Mouse (Mus musculus) neural tube, embryonic 11.5 days (tissue): ENCODE data around the gene Mrpl57. TPM values are rescaled to one million over a fixed set of nuclear protein-coding genes. Genes with fewer than 3 reads are reported as not detected.
"Not testable (repeated sequence)": the region's sequence is repeated elsewhere in the genome, so short reads cannot be mapped to it uniquely, and the experiment has no call there.

ENCODE experiments used
- ATAC-seq: fragments of 200-750 bp; cut with Nextera tagmentation; 2 replicates; pipeline ENCODE4 v1.8.0; 2017; ENCODE audit warnings: moderate number of reproducible peaks, mild to moderate bottlenecking, moderate TSS enrichment, moderate library complexity; ENCODE audit not compliant: insufficient read depth, low FRiP score, low TSS enrichment
- DNase-seq: peaks from one replicate; pipeline ENCODE4 v3.0.0-alpha.2; 2015; ENCODE audit warnings: low spot score
- H3K27ac ChIP-seq: fragments of 300-500 bp; sonication (generic); 2 replicates; pipeline ENCODE4 v1.5.1; 2014; ENCODE audit warnings: low read depth, mild to moderate bottlenecking, low read length
- H3K27me3 ChIP-seq: fragments of 300-500 bp; sonication (generic); 2 replicates; pipeline ENCODE4 v1.6.1; 2014; ENCODE audit warnings: mild to moderate bottlenecking, low read length, mixed read lengths; ENCODE audit not compliant: control insufficient read depth, insufficient read depth
- H3K36me3 ChIP-seq: fragments of 300-500 bp; sonication (generic); 2 replicates; pipeline ENCODE4 v1.6.1; 2014; ENCODE audit warnings: mild to moderate bottlenecking, low read length, moderate library complexity, mixed read lengths; ENCODE audit not compliant: control insufficient read depth, insufficient read depth
- H3K4me1 ChIP-seq: fragments of 300-500 bp; sonication (generic); 2 replicates; pipeline ENCODE4 v1.6.1; 2014; ENCODE audit warnings: low read length, mixed read lengths; ENCODE audit not compliant: control insufficient read depth, insufficient read depth
- H3K4me2 ChIP-seq: fragments of 300-500 bp; sonication (generic); 2 replicates; pipeline ENCODE4 v1.6.1; 2014; ENCODE audit warnings: low read depth, mild to moderate bottlenecking, moderate library complexity
- H3K4me3 ChIP-seq: fragments of 300-500 bp; sonication (generic); 2 replicates; pipeline ENCODE4 v1.5.1; 2014; ENCODE audit warnings: low read depth, low read length
- H3K9ac ChIP-seq: fragments of 300-500 bp; sonication (generic); 2 replicates; pipeline ENCODE4 v1.6.1; 2014; ENCODE audit warnings: mild to moderate bottlenecking, low read length
- H3K9me3 ChIP-seq: fragments of 300-500 bp; sonication (generic); 2 replicates; pipeline ENCODE4 v1.6.1; 2016; ENCODE audit warnings: low read length; ENCODE audit not compliant: control insufficient read depth
- WGBS: fragments of 180-500 bp; shearing (Covaris S2); extraction: QIAGEN DNeasy Blood & Tissue Kit; methylation state at CpG from one replicate; pipeline ENCODE4 v1.1.7; 2014; 5-methylcytosine and 5-hydroxymethylcytosine counted together
- polyA plus RNA-seq: library from polyadenylated mRNA; unstranded; fragments of >200 nt; fragmentation: Nextera tagmentation; extraction: Ambion mirVana; gene quantifications from 2 replicates; pipeline ENCODE4 v1.2.1, GENCODE M21; 2014

Gene Mrpl57
- polyA plus RNA-seq, 1 experiment from 2014 or later, result 134 TPM

DNA sequence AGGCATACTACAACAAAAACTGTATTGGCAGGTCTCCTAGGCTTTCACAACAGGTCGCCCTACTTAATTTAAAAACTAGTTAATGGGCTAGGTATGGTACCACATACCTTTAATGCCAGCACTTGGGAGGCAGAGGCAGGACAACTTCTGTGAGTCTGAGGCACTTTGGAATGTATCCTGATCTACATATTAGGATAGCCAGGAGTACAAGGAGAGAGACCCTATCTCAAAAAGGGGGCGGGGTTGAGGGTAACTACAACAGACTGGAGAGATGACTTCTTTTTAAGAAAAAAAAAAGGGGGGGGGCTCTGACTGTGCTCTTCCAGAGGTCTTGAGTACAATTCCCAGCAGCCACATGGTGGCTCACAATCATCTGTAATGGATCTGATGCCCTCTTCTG is 22.6 kb downstream of the Mrpl57 start:
- Histone ChIP-seq H3K4me1 (no peaks in the 10 kb centered on the region), H3K4me2 (no peak overlapping the region), H3K9me3 (no peaks in the 10 kb centered on the region), H3K4me3 (no peak overlapping the region), H3K27me3 (no peaks in the 10 kb centered on the region), H3K9ac (no peak overlapping the region), H3K27ac (no peak overlapping the region), H3K36me3 (no peaks in the 10 kb centered on the region)
- 92% methylated on average over 2 of the region's 2 CpGs for WGBS
- no peak for DNase-seq
- no peak for ATAC-seq

DNA sequence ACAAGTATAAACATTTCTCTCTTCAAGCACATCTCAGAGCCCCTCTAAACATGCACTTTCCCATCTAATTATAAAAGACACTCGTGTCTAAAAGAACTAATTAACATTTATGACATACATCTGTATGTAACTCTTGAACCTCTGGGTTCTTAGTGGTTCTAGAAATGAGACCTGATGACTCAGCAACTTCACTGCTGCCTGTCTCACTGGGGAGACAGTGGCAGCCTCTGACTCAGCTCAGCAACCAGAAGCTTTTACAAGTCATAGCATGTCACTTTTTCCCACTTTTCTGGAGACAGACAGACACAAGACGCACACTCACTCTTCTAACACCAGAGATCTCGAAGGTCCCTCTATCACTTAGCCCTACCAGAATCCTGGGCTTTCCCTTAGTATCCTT is 24.3 kb downstream of the Mrpl57 start:
- WGBS, result 92% methylated on average over 3 of the region's 3 CpGs
- Histone ChIP-seq H3K9ac (no peak overlapping the region), H3K4me3 (no peak overlapping the region), H3K4me1 (no peaks in the 10 kb centered on the region), H3K27ac (no peak overlapping the region), H3K9me3 (no peaks in the 10 kb centered on the region), H3K27me3 (no peaks in the 10 kb centered on the region), H3K36me3 (no peaks in the 10 kb centered on the region), H3K4me2 (no peak overlapping the region)
- DNase-seq (no peak), ATAC-seq (no peak)

DNA sequence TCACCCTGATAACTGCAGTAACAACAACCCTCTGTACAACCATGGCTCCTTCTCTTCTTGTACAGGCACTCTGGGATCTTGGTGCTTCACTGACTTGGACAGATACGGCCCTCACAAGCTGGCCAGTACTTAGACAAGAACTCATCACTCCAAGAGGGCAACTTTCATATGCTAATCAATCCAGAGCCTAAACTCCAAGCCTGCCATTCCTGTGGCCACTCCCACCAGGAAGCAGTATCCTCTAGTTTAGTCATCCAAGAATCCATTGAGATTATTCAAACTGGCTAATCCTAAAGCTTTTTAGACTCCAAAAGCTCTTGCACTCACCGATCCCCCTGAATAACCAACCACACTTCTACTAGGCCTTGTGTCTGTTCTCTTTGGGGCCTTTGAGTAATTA is 26.9 kb downstream of the Mrpl57 start:
- WGBS, result 79% methylated on average over 2 of the region's 2 CpGs

DNA sequence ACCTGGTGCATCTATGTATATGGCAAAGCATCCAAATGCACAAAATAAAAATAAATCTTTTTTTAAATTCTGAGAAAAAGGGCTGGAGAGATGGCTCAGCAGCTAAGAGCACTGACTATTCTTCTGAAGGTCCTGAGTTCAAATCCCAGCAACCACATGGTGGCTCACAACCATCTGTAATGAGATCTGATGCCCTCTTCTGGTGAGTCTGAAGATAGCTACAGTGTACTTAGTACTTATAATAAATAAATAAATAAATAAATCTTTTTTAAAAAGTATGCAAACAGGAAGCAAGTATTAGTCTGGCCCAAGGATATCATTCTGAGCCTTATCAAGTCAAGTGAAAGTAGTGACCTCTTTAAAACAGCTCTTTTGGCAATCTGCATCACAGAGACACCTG is 30.0 kb downstream of the Mrpl57 start:
- not testable (repeated sequence) for ATAC-seq, DNase-seq, H3K27me3 ChIP-seq, H3K27ac ChIP-seq, H3K4me2 ChIP-seq, H3K9ac ChIP-seq, H3K9me3 ChIP-seq, H3K4me3 ChIP-seq, H3K4me1 ChIP-seq, H3K36me3 ChIP-seq

More for the DNA sequence above, 26.9 kb downstream of the Mrpl57 start:
- Histone ChIP-seq H3K4me3 (no peak overlapping the region), H3K27me3 (no peaks in the 10 kb centered on the region), H3K4me1 (no peaks in the 10 kb centered on the region), H3K27ac (no peak overlapping the region), H3K36me3 (no peaks in the 10 kb centered on the region), H3K9ac (no peak overlapping the region), H3K4me2 (no peak overlapping the region), H3K9me3 (no peaks in the 10 kb centered on the region)
- ATAC-seq (no peak), DNase-seq (no peak)

DNA sequence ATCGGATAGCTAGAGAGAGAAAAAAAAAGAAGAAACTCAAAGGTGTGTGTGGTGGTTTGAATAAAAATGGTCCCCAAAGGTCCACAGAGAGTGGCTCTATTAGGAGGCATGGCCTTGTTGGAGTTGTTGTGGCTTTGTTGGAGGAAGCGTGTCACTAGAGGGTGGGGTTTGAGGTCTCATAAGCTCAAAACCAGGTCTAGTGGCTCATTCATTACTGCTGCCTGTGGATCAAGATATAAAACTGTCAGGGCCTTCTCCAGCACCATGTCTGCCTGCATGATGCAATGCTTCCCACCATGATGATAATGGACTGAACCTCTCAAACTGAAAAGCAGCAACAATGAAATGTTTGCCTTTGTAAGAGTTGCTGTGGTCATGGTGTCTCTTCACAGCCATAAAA is 32.6 kb downstream of the Mrpl57 start:
- Histone ChIP-seq H3K9ac (no peak overlapping the region), H3K4me1 (no peaks in the 10 kb centered on the region), H3K9me3 (no peaks in the 10 kb centered on the region), H3K4me3 (no peak overlapping the region), H3K4me2 (no peak overlapping the region), H3K36me3 (no peaks in the 10 kb centered on the region), H3K27ac (no peak overlapping the region), H3K27me3 (no peaks in the 10 kb centered on the region)
- 87% methylated on average over 2 of the region's 2 CpGs for WGBS
- ATAC-seq, result no peak
- no peak for DNase-seq

DNA sequence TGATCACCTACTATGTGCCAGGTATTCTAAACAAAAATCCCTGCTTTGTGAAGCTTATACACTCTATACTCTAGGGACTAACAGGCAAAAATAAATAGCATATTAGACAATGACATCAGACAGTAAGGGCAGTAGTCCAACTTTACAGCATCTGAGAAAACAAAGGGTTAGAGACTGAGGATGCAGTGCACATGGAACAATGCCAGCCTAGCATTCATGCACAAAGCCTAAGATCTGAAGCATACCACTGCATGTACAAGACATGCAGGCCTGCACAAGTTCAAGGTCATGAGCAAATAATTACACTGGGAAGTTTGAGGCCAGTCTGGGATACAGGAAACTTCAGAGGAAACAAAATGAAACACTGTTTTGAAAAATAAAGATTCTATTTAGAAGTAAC is 33.5 kb downstream of the Mrpl57 start:
- Histone ChIP-seq H3K36me3 (no peaks in the 10 kb centered on the region), H3K9me3 (no peaks in the 10 kb centered on the region)

DNA sequence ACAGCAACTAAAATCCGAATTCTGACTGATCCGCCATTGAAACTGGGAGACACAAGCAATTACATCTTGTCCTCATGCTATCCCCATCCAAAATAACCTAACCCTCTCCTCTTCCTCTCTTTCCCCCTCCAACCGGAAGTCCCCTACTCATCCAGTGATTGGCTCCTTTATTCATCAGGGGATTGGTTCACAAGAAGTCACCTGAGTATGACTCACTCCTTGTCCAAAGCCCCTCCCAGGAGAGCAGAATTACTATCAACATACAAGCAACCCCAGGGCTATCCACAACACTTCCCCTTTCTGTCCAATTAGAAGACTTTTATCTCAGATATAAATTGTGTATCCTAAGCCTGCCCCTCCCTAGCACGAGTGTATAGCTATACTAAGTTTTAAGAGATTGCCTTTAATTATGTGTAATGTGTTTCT is 36.0 kb downstream of the Mrpl57 start:
- Histone ChIP-seq H3K4me1 (no peaks in the 10 kb centered on the region), H3K9ac (no peak overlapping the region), H3K9me3 (no peaks in the 10 kb centered on the region), H3K36me3 (no peaks in the 10 kb centered on the region; the same call in 1 of the 2 replicates), H3K27ac (no peak overlapping the region), H3K4me2 (no peak overlapping the region), H3K4me3 (no peak overlapping the region), H3K27me3 (no peaks in the 10 kb centered on the region)
- DNase-seq (no peak), ATAC-seq (no peak)
- 88% methylated on average over 4 of the region's 4 CpGs for WGBS

More for the DNA sequence above, 33.5 kb downstream of the Mrpl57 start:
- DNase-seq (no peak), ATAC-seq (no peak)
- H3K4me1 ChIP-seq, result no peaks in the 10 kb centered on the region
- H3K27ac ChIP-seq, result no peak overlapping the region
- no peak overlapping the region for H3K4me3 ChIP-seq
- H3K4me2 ChIP-seq, result no peak overlapping the region
- no peak overlapping the region for H3K9ac ChIP-seq
- H3K27me3 ChIP-seq, result no peaks in the 10 kb centered on the region

DNA sequence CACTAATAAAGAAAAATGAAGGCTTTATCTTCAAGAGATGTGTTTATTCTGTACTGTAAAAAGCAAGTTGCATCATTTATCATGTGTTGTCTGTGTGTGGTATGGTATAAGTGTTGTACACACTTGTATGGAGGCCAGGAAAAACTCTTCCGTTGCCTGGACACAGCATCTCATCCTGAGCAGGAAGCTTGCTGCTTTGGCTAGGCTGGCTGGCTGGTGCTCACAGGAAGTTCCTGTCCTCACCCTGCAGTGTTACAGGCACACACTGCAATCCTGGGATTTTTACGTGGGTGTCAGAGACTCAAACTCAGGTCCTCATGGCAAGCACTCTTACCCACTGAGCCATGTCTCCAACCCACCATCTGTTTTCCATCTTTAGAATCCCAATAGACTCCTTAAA is 37.1 kb downstream of the Mrpl57 start:
- H3K4me3 ChIP-seq, result no peak overlapping the region
- 94% methylated on average over 2 of the region's 2 CpGs for WGBS

DNA sequence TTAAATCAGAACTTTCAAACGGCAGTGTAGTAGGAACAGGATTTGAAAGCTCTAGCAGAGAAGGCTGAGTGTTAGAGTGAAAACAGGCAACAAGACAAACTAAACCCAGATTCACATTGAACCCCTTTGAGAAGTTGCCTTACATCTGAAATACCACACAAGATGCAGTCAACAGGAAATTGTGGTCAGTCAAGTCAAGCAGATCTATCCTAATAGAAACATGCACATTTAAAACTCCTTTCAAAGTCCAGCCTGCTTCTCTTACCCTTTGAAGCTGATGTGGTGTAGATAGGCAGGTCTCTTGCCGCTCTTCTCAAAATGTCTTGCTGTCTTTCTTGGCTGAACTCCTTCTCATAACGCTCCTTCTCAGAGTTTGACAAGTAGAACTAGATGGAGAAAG is 39.2 kb downstream of the Mrpl57 start:
- Histone ChIP-seq H3K4me2 (no peak overlapping the region), H3K4me1 (no peaks in the 10 kb centered on the region), H3K9me3 (no peaks in the 10 kb centered on the region), H3K27ac (no peak overlapping the region), H3K9ac (no peak overlapping the region), H3K36me3 (peaks cover 3% of the 10 kb centered on the region; the same call in 1 of the 2 replicates), H3K4me3 (no peak overlapping the region), H3K27me3 (no peaks in the 10 kb centered on the region)
- ATAC-seq (no peak), DNase-seq (no peak)
- 94% methylated on average over 3 of the region's 3 CpGs for WGBS

More for the DNA sequence above, 37.1 kb downstream of the Mrpl57 start:
- Histone ChIP-seq H3K9me3 (no peaks in the 10 kb centered on the region), H3K9ac (no peak overlapping the region), H3K27ac (no peak overlapping the region), H3K36me3 (no peaks in the 10 kb centered on the region; the same call in 1 of the 2 replicates), H3K4me1 (no peaks in the 10 kb centered on the region), H3K27me3 (no peaks in the 10 kb centered on the region), H3K4me2 (no peak overlapping the region)
- DNase-seq, result no peak
- no peak for ATAC-seq
